Mouse (Mus musculus) frontal cortex, postnatal 10 days (tissue): ENCODE measurements around the gene Akap9.
"Not testable (repeated sequence)": the region's sequence is repeated elsewhere in the genome, so short reads cannot be mapped to it uniquely, and the experiment has no call there.

ENCODE experiments used
- DNase-seq, 2 experiments: peaks; one replicate each; pipeline ENCODE4 v3.0.0; 2022; ENCODE audit warnings: low spot score in 2 of 2, mixed read lengths in 1 of 2

Gene Akap9

GRCm38 (mm10) chr5:3969114-3969513 lies 41.3 kb downstream of the Akap9 start:
- no peak for DNase-seq

GRCm38 (mm10) chr5:3970936-3971335 lies 43.1 kb downstream of the Akap9 start:
- no peak for DNase-seq

DNA sequence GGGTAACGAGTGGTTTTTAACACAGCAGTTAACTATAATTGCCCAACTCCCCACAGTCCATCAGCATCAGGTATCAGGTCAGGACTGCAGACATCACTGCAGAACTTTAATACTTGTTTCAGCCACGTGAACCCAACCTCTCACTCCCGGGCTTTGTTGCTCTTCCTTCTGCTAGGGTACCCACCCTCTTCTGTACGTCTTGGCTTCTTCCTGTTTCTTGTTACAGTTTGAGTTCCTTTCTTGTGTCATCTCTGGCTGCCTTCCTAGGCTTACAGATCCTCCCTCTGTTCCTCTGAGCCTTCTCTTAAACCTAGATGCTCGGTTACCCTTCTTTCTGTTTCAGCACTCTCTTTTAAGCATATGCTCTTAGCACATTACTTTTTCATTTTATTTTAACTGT lies 45.9 kb downstream of the Akap9 start:
- no peak for DNase-seq

DNA sequence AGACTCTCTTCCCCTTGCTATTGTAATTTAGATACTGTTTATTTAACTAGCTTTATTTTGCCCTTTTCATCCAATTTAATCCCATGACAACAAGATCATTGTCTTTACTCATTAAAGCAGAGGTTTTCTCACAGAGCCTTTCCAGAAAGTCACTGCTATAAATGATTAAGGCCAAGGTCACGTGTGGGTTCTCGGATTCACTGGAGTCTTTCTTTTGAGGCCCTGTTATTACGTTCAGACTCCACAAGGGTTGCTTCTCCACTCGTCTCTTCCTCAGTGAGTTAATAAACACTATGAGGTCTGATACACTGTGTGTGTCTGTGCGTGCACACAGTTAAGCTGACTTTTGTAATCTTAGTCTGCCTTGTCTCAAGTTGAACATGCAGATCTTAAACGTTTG lies 47.0 kb downstream of the Akap9 start:
- DNase-seq, result no peak

DNA sequence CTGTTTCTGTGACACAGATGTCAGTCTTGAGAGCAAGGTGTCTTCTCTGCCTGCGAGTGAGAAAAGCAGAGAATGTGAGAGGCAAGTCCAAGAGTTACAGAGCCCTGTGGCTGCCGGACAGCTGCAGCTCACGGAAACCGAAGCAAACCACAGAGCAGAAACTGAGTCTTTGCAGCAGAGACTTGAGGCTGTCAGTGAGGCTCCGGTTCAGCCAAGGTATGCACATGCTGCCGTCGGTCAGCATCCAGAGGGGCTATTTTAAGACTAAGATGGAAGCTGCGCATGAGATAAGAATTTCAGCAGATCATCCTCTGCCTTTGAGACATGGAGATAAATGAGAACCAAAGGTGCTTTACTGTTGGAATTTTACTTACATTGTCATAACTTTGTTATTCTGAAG lies 48.3 kb downstream of the Akap9 start:
- DNase-seq, result no peak

DNA sequence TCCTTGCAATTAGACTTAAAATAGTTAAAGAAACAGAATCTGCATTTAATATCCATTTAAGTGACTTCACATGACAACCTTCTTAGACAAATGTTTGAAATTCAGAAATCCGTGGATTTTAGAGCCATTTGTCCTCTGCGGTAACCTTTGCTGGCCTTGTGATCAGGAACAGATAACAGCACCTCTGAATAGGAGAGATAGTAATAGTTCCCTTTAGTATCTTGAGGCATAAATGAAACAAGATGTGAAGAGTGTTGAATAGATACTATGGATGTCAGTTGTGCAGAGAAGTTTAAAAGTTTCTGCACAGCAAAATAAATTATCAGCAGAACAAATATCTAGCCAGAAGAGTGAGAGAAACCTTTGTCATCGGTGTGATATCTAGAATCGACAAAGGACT lies 50.0 kb downstream of the Akap9 start:
- DNase-seq, result no peak

DNA sequence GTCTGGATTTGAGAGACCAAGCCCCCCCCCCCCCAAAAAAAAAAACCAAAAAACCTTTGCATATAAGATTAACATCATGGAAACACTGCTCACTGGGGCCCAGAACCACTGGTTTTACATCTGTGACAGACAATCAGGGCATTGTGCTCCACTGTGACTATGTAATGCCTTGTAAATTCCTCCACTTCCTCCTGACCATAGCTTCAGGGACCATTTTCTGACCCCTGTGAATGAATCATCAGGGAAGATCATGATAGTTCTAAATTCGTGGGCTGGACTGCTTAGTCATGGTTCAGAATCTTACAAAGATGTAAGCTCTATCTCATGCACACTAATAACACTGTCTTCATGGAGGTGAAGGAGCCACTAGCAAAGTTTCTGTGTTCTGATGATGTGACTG lies 61.8 kb downstream of the Akap9 start:
- no peak for DNase-seq

GRCm38 (mm10) chr5:3990499-3990898 lies 62.6 kb downstream of the Akap9 start:
- no peak for DNase-seq

DNA sequence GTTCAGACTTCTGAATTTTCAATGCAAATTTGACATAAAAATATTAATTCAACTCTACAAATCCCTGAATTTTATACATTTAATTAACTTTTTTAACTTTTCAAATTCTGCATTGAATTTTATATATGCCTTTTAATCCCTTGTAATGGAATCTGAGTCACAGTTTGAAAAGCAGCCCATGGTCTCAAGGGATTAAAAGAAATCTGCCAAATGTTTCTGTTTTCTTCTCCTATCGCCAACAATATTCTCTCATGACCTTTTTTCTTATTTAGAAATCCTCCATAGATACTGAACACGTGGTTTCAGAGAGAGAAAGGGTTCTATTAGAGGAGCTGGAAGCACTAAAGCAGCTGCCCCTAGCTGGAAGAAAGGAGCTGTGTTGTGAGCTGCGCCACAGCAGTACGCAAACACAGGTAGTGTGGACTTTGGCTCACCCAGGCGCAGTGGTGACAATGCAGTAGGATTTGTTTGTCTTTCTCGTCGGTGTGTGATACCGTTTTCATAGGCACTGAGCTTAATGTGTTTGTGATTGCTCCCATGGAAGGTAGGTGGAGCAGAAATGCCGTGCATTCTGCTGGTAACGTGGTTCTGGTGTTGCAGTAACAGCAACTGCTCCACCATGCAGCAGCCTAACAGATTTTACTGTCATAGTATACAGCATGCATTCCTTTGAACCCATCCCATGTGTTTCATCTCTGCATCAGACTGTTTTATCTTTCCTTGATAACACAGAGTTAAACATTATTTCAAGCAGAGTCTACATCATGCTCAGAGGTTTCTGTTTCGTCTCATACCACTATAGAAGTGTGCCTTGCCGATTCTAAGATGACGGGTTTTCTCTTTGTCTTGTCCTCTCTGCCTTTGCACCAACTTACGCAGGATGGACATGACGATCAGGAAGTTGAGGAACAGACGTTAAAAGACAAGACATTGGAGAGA lies 76.9 kb downstream of the Akap9 start:
- DNase-seq, result no peak

GRCm38 (mm10) chr5:4006606-4007005 lies 78.8 kb downstream of the Akap9 start:
- DNase-seq, result no peak

GRCm38 (mm10) chr5:4008266-4008665 lies 80.4 kb downstream of the Akap9 start:
- no peak for DNase-seq

DNA sequence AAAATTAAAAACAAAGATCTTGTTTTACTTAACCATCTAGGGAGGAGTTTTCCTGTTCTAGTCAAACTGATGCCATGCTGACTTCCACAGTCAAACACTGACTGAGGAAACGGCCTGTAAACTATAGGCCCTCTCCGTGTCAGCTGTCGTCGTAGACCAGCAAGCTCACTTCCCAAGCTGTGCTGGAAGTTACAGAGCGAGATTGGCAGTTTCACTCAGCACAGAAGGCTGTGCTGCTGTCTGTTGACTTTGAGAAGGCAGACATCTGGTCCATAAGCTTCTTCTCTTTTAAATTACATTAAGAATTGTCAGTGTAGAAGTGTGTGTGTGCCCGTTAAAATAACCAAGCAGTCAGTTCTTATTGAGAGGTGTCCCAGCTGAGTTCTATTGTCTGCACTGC lies 81.7 kb downstream of the Akap9 start:
- DNase-seq, result no peak

GRCm38 (mm10) chr5:4017646-4018045 lies 89.8 kb downstream of the Akap9 start:
- DNase-seq, result not testable (repeated sequence)

DNA sequence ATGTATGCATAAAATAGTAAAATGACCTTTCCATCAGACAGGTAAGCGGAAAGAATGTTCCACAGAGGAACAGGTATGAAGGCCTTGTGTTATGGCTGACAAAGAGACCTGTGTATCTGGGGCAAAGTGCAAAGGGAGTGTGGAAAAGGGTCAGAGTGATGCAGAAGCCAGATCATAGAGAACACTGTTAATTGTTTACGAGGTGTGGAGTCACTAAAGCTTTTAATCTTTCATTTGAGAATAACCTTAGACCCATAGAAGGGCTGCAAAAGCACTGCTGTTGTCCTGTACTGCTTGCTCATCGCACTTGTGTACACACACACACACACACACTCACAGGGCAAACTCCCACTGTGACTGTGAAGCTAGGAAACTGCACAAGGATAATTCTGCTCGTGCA lies 91.5 kb downstream of the Akap9 start:
- no peak for DNase-seq

- no peak for DNase-seq
Observed at GRCm38 (mm10) chr5:4020018-4020417, 92.2 kb downstream of the Akap9 start.

DNA sequence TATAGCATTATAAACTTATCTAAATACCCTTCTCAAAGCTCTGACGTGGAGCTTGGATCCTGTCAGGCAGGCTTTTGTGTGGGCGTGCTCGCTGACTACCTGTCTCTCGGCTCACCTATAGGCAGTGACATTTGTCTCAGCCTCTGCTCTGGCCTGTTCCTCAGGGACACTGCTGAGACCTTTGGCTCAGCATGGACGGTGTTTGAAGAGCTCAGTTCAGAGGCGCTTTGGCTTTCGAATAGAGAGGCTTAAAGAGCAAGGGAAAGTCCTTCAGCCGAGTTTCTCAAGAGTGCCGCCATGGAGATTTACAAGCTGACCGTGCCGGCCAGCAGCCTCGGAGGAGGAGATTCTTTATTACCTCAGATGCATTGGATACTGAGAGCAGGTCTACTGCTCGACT lies 95.3 kb downstream of the Akap9 start:
- DNase-seq, result no peak

GRCm38 (mm10) chr5:4023742-4024681 lies 96.2 kb downstream of the Akap9 start:
- DNase-seq, result no peak

DNA sequence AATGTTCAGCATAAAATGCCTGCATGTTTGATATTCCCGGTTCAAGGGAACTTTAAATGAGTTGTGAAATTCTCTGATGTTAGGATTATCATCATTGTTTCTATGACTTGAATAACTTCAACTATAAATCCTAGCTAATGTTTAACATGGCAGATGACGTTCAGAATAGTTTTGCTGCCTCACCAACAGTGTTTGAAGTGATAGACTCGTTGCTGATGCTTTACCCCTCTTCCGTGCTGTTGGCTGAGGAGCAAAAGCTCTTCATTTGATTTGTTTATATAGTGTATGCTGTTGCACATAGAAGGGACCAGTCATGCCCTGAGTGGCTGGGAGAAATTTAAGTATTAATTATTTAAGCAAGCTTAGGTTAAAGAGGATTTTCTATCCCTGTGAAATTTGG lies 96.9 kb downstream of the Akap9 start:
- no peak for DNase-seq

- DNase-seq, result not testable (repeated sequence)
Observed at GRCm38 (mm10) chr5:4026336-4026735, 98.5 kb downstream of the Akap9 start.

GRCm38 (mm10) chr5:4028486-4029173 lies 100.8 kb downstream of the Akap9 start:
- DNase-seq, result no peak

DNA sequence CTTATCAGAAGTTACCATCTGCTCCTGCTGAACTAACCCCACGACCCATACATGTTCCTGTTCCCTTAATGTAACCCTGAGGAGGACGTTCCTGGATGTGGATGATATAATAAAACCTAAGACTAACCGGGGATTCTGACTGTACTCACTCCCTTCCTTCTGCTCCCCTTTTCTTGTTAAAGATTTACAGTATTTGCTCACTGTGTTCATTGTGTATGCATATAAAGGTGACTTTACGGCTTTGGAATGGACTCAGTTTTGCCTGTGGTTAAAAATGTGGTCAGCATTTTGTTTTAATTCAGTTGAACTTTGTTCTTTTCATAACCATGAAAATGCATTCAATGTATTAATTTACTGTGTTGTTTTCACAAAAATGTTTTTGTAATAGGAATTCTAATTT lies 104.0 kb downstream of the Akap9 start:
- DNase-seq, result no peak

GRCm38 (mm10) chr5:4036686-4037085 lies 108.8 kb downstream of the Akap9 start:
- no peak for DNase-seq
